Mouse (Mus musculus) right cerebral cortex, adult 18-20 months (tissue): ENCODE results near the gene 1110017D15Rik.
"Not testable (repeated sequence)": the region's sequence is repeated elsewhere in the genome, so short reads cannot be mapped to it uniquely, and the experiment has no call there.

Source experiments
- DNase-seq: peaks from one replicate; pipeline ENCODE4 v3.0.0; 2022; ENCODE audit warnings: mixed read lengths

The 1110017D15Rik gene

DNA sequence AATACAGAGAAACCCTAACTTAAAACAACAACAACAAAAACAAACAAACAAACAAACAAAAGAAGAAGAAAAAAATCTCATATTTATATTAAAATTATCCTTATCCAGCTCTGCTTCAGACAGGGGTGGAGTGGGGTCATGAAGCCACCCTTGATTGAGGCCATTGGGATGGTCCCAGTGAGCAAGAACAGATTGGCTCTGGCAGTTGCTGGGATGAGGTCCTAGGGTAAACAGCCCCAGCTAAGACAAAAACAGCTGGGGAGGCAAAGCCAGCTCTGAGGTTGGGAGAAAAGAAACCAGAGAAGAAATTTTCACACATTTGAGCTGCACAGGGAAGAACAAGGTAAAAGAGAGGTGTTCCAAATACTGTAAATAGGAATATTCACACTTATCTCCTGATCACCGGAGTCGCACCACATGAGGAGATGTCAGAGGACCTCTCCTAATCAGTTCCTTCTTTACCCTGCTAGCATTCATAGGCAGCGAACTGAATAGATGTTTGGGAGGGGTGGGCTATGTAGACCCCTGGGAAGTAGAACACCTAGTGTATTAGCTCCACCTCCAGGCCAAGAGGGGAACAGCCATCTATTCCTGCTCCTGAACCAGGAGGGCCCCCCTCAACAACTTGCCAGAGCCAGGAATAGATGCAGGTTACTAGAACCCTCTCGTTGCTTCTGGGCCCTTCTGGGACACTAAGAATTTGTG is 38.2 kb downstream of the 1110017D15Rik start:
- no peak for DNase-seq

DNA sequence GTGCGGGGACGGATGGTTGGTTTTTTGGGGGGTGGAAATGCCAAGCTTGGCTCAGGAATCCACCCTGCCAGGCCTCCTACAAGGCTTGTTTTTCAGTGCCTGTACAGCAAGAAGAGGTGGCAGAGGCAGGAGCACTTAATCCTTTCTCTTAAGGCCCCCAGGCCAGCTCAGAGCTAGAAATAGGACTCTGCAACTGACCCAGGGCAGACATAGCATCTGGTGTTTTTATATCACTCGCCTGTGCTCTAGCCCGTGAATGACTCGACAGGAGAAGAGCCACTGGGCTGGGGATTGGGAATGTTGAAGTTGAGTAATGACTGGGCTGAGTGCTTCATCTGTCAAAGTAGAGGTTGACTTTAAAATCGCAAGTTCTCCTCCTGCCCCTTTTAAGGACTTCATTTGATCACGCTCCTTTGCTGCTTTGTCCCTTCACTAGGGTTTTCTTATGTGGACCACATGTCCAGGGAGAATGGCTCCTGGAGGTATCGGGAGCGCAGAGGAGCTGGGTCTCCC is 39.4 kb downstream of the 1110017D15Rik start:
- DNase-seq: no peak

DNA sequence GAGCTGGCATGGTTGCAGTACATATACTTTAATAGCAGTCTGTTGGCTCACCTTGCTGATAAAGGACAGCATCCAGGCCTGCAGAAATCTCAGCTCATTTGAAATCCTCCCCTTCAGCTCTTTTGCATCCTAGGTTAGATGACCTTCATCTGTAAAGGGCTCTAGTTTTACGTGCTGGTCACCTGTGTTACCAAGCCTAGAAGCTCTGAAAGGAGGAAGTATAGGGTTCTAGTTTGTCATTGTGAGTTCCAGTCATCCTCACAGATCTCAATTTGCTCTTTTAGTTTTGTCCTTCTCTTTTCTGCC is 45.8 kb downstream of the 1110017D15Rik start:
- no peak for DNase-seq

DNA sequence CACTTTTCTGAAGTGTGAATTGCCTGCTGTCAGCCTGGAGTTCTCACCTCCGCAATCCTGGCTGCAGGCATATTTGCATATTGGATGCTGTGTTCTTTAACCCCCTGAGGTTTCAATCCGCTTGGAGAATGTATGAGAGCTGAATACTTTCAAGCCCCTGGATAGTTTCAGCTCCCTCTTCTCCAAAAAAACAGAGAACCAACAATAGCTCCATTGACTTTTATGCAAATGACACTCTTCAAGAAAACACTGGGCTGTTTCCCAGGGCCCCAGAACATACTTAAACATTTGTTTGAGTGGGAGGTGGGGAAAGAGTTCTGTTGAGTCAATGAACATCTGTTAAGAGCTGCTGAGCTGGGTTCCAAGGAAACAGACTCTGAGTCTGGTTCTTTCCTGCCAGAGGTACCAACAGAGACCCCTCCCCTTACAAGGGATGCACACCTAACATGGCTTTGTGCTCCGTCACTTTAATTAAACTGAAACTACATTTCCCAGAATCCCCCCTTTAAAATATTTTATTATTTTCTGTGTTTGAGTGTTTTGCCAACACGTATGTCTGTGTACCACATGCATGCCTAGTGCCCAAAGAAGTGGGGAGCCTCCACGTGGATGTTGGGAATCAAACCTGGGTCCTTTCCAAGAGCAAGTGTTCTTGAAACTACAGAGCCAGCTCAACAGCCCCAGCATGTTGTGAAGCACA is 46.3 kb downstream of the 1110017D15Rik start:
- peak; percentile 80 for DNase-seq

DNA sequence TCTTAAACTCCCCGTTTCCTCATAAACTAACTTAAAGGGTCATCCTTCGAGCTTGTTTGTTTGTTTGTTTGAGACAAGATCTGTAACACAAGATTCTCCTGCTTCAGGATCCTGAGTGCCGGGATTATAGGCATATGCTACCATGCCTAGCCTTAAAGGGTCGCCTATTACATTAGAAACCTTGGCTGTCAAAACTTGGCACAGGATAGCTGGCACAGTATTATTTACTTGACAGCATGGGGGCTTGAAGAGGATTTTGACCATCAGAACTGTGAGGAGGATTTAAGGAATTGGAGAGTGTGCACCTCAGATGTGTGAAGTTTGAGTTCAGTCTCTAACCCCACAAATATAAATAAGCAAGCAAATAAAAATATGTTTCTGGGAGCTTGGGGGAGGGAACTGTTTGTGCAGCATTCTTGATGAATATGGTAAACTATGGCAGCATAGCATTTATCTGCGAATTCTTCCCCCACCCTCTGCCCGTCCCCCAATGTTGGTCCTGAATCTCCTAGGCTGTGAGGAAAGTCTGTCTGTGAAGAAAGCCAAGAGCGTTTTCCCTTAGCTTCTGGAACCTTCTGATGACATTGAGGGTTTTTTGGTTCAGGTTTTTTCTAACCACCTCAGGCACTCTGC is 47.0 kb downstream of the 1110017D15Rik start:
- no peak for DNase-seq

DNA sequence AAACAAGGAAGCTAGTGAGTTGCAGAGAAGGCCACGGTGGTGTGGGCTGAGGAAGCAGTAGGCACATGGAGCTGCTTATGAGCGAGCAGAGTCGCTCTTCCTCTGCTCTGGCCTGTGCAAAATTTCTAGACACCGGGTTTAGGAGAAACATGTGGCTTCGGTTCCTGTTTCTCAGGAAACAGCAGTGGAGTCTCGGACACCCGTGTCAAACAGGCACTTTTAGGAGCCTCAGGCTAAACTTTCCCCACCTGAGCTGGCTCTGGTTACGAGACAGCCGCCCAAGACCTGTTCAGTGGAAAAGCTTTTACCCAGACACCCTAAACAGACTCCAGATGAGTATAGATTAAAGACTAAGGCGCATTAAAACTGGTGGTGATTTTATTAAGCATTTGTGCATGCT is 47.9 kb downstream of the 1110017D15Rik start:
- no peak for DNase-seq

DNA sequence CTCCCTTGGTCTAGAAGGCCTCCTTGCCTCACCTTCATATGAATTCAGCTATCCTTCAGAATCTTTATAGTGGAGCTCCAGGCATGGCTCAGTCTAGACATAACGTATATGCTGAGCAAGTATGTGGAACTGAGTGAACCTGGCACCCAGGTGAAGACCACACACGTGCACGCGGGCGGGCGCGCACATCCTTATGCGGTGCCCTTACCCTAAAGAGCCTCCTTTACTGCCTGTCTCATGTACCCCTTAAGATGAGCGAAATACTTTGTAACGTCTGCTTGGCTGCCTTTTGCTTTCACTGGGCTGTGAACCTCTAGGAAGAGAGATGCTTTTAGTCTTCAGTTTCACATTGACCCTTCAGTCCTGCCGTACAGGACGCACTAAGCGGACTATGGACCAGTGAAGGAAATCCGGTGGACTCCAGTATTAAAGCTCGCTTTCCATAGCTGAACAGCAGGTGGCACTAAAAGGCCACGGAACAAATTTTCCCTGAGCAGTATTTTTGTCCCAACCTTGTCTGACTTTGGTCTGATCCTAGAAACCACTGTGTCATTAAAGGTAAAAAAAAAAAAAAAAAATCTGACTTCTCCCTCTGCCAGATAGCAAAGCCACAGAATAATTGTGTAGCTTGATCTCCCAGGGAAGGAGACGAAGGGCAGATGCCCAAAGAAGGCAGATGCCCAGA is 48.6 kb downstream of the 1110017D15Rik start:
- DNase-seq: peak; percentile 57

DNA sequence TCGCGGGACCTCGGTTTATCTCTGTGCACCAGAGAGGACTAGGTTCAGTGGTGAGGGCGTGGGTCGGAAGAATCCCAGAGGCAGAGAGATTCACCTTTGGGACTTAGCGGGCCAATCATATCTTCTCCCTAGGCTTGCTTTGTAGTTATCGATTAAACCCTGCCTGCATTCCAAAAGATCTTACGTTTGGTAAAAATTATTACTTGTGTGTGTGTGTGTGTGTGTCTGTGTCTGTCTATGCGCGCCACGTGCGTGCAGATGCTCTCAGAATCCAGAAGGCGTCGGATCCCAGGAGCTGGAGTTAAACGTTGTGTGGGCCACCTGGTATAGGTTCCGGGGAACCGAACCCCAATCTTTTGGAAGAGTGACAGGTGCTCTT is 51.9 kb downstream of the 1110017D15Rik start:
- no peak for DNase-seq

DNA sequence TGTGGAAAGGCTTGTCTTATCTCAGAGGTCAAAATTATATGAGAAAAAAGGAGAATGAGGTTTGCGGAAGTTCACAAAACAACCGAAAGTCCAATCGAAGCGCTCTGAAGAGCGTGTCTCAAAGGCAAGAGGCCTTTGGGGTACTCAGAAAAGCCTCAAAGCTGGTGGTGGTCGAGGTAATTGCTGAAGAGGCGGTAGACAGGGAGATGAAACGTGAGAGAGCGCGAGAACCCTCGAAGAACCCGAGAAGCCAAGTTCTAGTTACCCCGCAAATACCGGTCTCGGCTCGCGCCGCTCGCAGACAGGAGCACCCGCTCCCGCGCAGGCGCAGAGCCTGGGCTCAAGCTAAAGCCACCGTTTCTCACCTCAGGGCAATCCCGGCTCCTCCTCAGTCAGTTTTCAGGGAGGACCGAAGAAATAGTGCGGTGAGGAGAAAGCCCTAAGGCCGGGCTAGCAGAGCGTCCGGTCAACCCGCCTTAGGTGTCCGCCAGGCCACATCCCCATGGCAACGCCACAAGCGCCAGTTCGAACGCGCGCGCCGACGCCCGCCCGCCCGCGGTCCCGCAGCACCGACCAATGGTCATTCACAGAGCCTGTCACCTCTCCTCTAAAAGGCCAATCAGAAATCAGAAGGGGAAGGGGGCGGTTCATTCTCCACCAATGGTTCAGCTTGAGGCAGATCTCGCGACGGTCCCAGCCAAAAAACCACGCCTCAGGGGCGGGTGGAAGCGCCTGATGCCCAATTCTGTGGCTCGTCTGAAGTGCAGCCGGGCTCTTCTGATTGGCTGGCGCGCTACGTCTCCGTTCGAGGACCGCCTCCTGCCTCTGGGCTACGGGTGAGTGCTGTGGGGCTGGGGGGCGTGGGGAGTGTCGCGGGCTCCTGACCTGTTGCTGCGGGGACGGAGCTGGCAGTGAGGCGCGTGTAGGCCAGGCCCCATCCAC is 52.5 kb downstream of the 1110017D15Rik start, which contains the start of the genes Kif24 and Nudt2:
Gene Kif24, minus strand, starts transcription at position 543 of the 942 bp plus-strand sequence.
Gene Nudt2, plus strand, starts transcription at position 807 of the 942 bp plus-strand sequence.
- peak; percentile 99 for DNase-seq

DNA sequence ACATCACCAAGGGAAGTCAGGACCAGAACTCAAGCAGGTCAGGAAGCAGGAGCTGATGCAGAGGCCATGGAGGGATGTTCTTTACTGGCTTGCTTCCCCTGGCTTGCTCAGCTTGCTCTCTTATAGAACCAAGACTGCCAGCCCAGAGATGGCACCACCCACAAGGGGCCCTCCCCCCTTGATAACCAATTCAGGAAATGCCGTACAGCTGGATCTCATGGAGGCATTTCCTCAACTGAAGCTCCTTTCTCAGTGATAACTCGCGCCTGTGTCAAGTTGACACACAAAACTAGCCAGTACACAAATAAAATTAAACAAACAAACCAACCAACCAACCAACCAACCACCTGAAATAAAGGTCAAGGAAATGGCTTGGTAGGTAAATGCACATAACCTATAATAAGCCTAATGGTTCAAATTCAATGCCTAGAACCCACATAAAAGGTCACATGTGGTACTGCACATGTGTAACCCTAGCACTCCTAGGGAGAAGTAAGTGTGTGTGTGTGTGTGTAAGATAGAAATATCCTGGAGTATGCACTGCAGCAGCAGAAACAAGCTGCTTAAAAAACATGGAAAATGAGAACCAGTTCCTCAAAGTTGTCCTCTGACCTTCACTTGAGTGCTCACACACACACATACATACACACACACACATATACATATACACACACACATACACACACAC is 53.9 kb downstream of the 1110017D15Rik start:
- DNase-seq: not testable (repeated sequence)

DNA sequence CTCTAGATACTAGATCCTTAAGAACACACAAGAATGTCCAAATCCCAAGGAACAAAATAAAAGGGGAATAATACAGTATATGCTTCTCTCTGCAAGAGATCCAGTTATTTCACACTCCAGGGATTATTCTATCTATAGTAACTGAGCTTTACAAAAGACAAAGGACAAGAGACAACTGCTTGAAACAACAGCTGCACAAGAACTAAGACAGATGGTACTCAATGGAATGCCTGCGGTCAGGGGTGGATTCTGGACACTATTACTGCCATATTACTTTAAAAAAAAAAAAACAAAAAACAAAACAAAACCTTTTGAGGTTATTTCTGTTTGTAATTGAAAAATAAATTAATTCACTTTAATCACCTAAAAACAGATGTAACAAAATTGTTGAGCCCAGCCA is 56.4 kb downstream of the 1110017D15Rik start:
- DNase-seq: no peak
